Mouse (Mus musculus): ENCODE data around the gene Cdh4. TPM values are rescaled to one million over a fixed set of nuclear protein-coding genes. Genes with fewer than 3 reads are reported as not detected.

Gene Cdh4
- 10 to 100 TPM in 3 of 4 experiments, 1 to 10 TPM in 1; 7.0 to 25.5 (median 13.8) TPM for total RNA-seq (2022)

DNA sequence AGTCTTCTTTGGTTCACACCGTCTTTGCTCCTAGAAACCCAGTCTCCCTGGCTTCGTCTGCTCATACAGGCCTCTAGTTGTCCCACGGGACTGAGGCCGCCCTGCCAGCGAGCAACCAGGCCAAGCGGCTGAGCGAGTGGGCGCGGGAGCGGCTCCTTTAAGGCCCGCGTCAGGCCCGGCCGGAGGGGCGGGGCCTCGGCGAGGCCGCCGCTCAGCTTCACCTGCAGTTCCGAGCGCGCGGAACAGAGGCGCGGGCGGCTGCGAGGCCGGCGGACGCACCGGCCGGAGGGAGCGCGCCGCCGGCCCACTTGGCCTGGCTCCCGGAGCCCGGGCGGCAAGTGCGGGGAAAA, at the start of gene Cdh4:
Cdh4 (plus strand) TSS at position 241 of the 350 bp plus-strand sequence.
- DNase-seq (ENCODE audit: low spot score in 2 of 2) = peak; percentile 33 to 57

DNA sequence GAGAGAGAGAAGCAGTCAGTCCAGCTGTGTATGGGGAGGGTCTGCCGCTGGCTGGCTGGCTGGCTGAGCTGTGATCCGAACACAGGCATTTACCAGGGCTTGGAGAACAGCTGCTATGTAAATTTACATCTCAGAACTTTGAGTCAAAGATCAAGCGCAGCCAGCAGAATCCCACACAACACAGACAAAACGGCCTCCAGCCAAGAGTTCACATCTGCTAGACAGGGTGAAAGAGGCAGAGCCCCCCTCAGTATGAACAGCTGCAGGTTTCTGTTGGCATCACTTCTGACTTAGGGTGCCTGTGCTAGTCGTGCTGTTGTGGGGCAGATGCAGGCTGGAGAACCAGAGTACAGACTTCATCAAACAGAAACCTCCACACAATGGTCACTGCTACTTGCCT, 46.8 kb upstream of the Cdh4 start:
- no peak for DNase-seq (ENCODE audit: low spot score in 2 of 2)

DNA sequence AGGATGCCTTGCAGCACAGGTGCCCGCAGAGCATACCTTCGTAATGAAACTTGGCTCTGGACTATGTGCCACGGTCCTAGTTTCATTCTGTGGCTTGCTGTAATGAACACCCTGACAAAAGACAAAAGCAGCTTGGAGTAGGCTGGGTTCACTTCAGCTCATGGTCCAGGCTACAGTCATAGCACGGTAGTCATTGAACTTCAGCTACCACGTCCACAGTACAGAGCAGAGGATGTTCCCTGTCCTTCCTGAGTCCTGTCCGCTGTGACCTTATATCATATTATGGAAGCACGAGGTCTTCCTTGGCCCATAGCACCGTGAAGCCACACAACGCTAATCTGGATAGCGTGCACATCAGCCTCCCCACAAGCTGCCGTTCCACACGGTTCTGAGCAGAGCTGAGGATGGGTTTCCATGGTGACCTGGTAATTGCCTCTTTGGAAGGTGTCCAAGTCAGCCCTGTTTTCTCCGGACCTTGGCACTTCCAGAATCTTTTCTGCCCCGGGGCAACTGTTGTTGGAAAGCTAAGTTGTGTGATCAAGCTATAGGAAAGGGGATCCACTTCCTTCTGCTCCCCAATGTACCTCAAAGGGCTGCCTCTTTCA, 42.5 kb upstream of the Cdh4 start:
- DNase-seq (ENCODE audit: low spot score in 2 of 2) = no peak

DNA sequence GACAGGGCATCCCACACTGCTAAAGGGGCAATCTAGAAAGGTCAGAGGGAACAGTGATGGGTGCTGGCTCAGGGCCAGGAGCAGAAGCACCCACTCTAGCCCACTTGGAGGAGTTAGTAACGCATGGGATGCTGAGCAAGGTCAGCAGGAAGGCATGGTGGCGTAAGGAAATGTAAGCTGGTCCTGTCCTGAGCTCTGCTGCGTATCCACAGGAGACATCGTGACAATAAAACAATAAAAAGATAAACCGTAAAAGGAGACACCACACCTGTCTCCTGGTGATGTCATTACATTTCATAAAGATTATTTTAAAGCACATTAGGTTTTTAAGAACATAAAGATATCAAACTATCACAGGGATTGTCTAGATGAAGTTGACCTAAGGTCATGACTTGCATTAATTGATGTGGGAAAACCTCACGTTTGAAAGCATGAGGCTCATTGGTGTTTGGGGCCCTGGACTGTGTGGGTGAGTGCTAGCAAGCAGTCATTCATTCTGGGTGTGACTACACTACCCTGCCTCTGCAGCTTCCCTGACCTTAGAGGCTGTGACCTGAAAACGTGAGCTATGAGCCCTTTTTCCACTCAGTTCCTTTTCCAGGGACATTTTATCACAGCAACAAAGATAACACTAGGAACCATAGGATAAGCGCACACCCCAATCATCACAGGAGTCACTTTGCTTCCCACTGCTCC, 31.2 kb upstream of the Cdh4 start:
- DNase-seq (ENCODE audit: low spot score in 2 of 2) = no peak

DNA sequence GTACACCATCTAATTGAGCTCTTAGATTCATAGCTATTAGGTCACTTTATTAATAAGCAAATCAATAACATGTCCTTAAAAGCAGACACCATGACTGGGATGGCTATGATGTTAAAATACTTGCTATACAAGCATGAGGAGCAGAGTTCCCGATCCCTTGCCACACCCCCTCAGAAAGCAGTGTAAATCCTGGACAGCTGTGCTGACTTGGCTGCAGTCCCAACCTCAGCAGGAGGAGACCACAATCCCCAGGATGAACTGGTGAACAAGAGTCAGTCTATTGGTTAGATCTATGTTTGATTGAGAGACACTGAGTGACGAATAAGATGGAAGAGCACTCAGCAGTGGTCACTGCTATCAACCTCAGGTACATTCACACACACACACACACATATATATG, 29.3 kb upstream of the Cdh4 start:
- no peak for DNase-seq (ENCODE audit: low spot score in 2 of 2)

DNA sequence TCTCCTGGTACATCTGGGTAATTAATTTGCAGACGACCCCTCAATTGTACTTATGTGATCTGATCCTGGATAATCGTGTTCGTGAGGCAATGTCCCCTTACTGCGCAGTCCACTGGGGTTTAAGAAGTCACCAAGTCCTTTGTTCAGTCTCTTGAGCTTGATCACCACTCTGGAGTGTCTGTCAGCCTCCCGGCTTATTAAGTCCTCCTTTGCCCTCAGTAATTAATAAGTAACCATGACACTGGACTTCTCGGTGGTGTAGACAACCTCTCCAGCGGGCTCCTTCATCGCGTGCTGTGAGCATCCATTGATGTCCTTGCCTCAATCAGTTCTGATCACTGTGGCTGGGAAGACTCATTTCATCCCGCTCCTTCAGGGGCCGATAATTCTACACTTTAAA, 28.0 kb upstream of the Cdh4 start:
- no peak for DNase-seq (ENCODE audit: low spot score in 2 of 2)

DNA sequence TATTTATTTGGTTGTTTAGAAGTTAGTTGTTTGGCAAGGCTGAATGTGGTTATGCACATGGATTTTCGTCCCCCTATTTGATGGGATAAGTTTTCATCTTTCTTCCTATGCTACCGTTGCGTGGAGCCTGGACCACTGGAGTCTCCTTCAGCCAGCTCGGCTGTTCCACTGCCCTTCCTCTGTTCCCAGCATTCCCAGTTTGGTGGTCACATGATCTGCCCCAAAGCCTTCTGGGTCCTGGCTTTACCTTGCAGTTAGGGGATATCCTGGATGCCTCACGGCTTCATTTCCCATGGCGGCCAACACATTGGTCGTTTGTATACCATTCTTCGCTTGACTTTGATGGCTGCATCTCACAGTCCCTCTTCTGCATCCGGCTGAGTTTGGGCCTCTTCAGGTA, 27.5 kb upstream of the Cdh4 start:
- DNase-seq (ENCODE audit: low spot score in 2 of 2) = no peak

DNA sequence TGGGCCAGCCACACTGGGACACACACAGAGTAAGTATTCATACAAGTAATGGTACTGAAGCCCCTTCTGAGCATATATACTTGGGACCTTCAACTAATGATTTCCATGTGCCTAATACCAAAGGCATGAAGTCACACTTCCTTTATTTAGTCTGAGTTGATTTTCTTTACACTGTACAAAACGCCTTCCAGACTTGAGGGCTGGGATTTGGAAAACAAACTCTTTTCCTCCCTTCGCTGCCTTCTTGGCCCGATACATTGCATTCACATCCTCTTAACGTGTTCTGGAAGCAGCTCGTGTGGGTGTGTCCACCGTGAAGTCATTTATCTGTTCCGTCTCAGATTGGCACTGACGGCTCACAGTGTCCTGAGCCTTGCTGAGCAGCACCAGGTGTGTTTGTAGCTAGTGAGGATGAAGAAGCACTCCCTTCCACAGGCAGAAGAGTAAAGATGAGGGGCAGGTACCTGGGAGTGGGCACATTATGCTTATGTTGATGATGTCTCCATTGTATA, 26.3 kb upstream of the Cdh4 start:
- no peak for DNase-seq (ENCODE audit: low spot score in 2 of 2)

DNA sequence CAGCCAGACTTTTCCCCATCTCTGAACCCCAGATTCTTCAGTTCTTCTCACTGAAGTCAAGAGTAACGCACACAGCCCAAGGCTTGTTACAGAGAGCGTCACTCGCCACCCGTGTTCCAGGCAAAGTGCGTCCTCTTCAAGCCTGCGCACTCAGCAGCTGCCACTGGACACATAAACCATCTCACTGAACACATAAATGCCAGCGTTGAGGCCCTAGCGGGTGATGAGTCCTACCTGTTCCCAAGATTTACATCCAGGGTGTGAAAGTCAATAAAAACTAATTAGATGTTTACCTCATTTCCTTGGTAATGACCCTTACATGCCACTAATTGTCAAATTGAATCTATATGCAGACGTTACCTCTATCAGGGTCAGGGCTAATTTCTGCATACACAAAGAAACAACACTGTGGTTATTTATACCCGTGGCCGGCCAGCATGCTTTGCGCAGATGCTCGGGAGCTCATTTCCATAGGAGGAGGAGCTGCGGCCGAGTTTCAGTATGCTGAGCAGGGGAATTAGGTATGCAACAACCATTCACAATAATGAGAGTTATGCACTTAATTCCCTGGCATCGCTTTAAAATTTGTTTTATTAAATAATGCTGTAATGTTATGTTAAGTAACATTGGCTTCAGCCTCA, 25.5 kb upstream of the Cdh4 start:
- DNase-seq (ENCODE audit: low spot score in 2 of 2) = no peak

DNA sequence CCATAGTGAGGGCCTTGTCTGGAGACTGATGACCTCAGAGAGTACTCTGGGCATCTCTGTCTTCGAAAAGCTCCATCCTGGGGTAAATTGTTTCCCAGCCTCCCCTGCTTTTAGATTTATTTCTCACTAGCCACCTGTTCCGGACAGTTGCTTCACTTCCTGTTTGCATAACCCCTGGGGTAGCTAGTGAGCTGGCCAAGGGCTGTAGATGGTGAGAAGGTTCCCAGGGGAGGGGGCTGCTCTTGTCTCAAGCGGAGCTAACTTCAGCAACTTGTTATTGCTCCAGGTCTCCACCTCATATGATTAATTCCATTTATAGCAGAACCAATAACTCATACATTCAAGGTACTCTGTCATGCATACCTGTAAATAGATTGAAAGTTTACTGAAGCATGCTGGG, 16.6 kb upstream of the Cdh4 start:
- DNase-seq (ENCODE audit: low spot score in 2 of 2) = no peak

DNA sequence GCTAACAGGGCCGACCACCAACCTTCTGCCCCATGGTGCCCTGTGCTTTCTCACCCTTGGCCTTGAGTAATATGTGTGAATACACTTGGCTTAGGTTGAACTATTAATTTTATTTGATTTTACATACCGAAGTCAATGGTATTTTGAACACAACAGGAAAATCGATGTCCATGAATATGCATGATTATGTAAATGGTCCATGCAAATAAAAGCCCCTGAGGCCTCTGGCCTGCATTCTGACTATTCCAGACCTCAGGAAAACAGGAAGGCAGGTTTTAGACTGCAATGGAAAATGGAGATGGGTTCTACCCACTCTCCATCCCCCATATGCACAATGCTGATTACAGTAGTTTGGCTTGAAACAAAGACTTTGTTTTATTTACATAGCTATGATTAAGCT, 13.3 kb upstream of the Cdh4 start:
- no peak for DNase-seq (ENCODE audit: low spot score in 2 of 2)

DNA sequence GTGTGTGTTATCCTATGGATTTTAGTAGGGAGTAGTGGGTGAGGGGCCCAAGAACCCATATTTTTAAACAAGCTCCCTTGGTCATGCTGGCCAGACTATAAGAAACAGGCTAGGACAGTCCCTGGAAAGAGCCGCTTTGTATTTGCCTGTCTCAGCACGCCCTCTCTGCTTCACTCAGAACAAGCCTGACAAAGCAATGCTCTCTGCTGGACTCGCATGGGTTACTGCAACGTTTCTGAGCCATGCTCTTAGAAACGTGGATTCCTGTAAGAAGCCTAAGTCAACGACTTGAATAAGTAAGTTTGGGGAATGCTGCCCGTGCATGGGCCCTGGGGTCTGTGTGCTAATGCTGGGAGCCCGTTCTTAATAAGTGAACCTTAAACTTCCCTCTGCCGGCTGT, 2.1 kb upstream of the Cdh4 start:
- DNase-seq (ENCODE audit: low spot score in 2 of 2) = no peak

DNA sequence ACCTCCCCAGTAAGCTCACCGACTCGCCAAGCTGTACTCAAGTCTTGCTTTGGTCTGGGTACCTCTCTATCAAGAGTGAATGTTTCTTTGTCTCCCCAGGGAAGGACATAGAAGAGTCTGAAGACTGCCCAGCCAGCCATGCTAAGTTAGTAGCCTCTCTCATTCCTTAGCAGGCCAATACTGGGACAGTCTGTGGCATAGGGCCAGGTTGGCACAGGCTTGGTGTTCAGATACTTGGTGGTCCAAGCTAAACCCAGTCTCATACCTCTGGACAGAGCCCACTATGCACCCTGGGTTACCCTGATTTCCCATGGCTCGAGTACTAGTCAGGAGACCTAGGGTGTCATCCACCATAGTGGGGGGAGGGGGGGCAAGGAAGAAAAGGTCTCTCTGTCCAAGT, 1.1 kb upstream of the Cdh4 start:
- no peak for DNase-seq (ENCODE audit: low spot score in 2 of 2)

DNA sequence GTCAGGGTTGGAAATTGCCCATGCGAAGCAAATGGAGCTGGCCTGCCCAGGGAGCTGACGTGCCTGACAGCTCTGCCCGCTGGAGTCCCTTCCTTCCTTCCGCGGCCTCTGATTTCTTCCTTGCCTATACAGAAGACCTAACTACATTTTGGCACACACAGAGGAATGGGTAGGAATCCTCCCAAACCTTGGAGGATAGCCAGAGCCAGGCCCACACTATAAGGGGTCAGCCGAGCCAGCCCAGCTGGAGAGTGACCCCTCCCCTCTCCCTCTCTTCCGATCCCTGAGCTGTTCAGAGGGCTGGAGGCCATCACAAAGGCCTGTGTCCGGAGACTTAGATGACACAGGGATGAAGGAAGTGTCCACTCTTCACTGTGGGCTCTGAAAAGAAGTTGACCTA, 514 bp upstream of the Cdh4 start:
- no peak for DNase-seq (ENCODE audit: low spot score in 2 of 2)

DNA sequence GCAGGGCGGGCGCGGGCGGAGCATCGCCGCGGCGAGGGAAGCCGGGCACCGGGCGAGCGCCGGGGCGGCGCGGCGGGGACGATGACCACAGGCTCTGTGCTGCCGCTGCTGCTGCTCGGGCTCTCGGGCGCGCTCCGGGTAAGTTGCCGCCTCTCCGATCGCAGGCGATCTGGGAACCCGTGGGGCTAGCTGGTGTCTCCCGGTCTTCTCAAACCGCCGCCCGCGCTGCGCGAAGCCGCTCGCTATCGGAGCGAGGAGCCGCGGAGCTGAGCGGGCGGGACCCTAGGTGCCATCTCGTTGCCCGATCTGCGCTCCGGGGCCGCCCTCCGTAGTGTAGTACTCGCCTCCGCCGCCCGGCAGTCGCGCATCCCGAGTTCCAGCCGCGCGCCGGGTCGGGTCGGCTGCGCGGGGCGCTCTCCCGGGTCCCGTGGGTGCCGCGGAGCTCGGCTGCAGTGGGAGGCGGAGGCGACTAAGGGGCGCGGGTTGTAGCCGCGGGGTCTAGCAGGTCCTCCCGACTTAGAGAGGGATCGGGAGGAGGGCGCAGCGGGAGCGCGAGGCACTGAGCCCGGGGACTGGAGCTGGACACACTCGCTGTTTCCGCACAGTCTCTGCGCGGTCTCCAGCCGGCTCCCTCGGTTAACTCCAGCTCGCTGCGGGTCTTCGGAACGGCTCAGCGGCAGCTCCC, 452 bp downstream of the Cdh4 start:
- DNase-seq (ENCODE audit: low spot score in 2 of 2) = peak in 1 of 2 experiments; percentile 8

DNA sequence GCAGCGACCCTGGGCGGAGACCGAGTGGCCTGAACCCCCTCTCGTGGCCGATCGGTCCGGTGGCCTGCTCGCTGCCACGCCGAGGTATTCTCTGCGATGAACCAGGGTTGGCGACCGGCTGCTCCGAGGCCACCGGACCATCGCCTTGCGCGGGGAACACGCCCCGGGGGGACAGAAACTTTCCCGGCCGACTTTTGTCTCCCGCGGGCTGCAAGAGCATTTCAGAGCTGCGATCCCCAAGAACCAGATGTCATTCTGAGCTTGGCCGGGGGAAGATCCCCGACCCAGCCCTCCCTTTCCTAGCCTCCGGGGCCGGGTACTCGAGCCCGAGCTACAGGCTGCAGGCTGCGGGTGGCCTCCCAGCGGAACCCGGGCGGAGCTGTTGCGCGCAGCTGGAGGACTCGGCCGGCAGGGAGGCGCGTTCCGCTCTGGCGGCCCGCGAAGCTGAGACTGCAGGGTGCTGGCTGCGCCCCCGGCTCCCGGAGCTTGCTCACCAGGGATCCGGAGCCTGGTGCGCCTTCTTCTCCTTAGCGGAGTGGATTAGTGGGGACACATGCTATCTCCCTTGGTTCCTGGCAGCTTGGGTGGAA, 1.1 kb downstream of the Cdh4 start:
- DNase-seq (ENCODE audit: low spot score in 2 of 2) = no peak

DNA sequence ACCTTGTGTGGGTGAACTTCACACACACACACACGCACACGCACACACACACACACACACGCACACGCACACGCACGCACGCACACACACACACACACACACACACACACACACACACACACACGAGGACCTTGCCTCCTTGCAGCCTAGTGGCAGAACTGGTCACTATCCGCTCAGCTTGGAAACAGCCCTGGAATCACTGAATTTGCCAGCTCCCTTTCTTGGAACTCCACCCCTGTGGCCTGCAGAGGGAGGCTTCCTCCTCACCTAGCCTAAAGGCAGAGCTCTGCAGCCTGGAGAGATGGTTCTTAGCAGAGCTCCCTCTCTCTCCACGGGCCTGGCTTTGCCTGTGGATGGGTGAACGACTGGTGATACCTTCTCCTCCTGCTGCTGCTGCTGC, 1.7 kb downstream of the Cdh4 start:
- no peak for DNase-seq (ENCODE audit: low spot score in 2 of 2)

DNA sequence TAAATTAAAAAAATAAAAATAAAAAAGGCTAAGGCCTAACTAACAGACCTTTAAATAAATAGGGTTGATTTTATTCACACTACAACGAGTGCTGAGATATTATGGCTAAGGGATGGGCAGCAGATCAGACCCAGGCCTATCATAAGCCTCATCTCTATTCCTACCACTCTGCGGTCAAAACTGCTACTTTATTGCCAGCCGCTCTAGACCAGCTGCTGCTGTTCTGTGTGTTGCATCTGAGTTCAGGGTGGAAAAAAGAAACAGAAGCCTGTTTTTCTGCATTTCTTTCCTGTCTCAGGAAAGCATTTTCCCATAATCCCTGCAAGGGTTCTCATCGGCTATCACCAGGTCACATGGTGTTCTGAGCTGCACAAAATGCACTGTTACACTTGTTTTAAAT, 6.0 kb downstream of the Cdh4 start:
- DNase-seq (ENCODE audit: low spot score in 2 of 2) = no peak

DNA sequence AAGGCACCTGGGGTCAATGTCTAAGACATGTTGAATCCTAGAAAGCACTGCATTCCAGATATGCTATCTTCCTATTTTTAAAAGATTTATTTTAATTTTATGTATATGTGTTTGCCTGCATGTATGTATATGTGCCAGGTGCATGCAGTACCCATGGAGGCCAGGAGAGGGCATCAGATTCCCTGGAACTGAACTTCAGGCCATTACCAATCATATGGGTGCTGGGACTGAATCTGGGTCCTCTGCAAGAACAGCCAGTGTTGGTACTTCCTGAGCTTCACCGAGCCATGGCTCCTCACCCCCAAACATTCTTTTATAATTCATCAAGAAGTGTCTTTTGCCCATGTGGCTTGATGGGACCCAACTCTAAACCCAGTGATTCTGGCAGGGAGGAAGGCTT, 6.8 kb downstream of the Cdh4 start:
- no peak for DNase-seq (ENCODE audit: low spot score in 2 of 2)

DNA sequence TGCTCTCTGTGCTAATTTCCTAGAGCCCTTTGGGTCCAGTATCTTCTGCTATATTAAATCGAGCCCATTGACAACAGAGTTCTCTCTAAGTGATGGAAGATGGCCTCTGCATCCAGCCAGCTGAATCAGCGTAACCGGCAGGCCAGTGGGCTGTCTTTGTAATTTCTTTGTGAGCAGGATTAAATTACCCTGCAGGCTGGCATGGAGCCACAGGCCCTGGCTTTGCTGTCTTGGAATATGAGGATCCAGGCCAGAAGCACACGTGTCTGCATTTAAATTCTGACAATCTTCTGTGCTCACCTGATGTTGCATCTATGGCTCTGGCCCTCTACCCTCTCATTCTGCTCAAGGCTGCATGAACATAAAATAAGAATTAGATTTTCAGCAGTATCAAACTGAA, 17.0 kb downstream of the Cdh4 start:
- DNase-seq (ENCODE audit: low spot score in 2 of 2) = no peak

DNA sequence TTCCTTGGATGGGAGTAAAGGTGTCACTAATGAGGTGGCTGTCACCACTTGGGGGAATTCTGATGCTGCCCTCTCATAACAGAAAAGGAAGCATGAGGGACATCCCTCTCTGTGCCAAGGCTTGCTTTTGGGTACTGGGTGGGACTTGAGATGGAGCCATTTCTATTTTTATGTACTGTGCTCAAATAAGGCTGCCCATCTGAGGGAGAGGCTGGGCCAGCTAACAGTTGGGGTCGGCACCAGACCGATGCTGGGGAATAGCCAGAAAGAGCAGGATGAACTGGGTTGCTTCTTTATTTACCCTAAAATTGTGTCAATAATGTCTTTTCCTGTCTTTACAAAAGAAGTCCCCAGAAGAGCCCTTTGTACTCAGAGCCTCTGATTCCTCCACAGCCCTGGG, 17.4 kb downstream of the Cdh4 start:
- no peak for DNase-seq (ENCODE audit: low spot score in 2 of 2)

DNA sequence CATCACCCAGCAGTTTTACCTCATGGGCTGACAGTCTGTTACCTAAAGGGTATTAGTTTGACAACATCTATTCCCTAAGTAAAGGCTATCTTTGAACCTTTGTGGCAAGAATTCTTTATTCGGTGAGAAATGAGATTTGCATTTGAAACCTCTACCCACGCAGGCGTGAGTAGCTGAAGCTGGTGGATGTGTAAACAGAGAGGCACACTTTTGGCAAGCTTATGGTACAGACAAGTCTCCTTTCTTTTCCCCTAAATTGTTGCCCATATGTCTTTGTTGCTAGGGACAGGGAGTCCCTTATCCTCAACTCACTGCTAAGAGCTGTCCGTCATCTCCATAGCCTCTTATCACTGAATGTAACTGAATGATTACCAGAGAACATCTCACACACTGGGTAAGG, 21.3 kb downstream of the Cdh4 start:
- no peak for DNase-seq (ENCODE audit: low spot score in 2 of 2)

All from gastrocnemius, adult 8-10 months (tissue).